Mouse (Mus musculus) thymus, adult 18-20 months (tissue): Measurements from ENCODE around the gene Tfr2.
A peak's percentile ranks its signal among the peaks of the same experiment; 100 is the strongest.

Source experiments
- DNase-seq, 2 experiments: peaks; one replicate each; pipeline ENCODE4 v3.0.0; 2022; ENCODE audit warnings: mixed read lengths in 2 of 2

The Tfr2 gene

DNA sequence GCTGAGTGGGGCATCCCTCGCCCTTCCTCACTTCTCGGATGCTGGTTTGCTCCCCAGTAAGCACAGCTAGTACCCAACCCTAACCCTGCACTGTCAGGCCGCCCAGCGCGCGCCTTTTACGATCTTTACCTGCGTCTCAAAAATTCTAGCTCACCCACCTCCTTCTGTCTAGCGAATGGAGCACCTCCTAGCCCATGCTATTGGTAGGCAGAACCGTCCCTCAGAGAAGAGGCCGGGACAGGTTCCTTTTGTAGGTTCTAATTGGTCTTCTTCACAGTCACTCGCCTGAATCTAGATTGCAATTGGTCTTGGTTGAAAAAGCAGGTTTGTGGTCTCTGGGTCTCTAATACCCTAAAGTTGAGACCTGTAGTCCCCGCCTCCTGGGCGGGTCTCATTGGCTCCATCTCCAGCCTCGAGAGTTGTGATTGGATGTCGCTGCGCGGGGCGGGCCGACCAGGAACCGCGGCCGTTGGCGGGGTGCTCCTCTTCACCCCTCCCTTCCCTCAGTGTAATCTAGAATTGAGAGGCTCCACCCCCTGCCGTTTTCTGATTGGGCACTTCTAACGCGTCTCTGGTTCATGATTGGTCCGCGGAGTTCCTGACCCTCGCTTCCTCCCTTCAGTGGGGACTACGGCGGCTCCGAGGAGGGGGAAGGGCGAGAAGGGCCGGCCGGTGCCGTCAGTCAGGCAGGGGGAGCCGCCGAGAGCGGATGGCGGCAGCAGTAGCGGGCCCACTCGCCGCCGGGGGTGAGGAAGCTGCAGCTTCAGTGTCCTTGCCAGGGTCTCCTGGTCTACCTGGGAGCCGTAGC lies 59.1 kb downstream of the Tfr2 start, which contains the start of the genes Fbxo24, Lrch4 and Gm20605:
Fbxo24 (minus strand) TSS at position 505 of the 808 bp plus-strand sequence.
Lrch4 (plus strand) TSS at position 624 of the 808 bp plus-strand sequence.
Gm20605 (plus strand) TSS at position 678 of the 808 bp plus-strand sequence.
- peak; percentile 99 to 100 for DNase-seq

DNA sequence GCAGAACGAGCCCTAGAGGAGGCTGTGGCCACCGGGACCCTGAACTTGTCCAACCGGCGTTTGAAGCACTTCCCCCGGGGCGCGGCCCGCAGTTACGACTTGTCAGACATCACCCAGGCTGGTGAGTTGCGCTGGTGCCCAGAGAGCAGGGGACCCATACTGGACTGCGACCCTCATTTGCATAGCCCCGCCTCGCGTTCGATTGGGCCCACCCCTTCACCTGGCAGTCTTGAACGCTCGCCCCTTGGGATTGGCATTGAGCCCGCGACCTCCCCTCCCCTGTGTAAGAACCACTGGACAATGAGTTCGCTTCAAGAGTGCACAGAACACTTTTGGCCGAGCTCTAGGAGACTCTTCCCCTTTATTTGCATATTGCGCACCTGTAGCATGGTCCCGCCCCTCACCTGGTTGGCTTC lies 59.7 kb downstream of the Tfr2 start:
- DNase-seq: no peak

DNA sequence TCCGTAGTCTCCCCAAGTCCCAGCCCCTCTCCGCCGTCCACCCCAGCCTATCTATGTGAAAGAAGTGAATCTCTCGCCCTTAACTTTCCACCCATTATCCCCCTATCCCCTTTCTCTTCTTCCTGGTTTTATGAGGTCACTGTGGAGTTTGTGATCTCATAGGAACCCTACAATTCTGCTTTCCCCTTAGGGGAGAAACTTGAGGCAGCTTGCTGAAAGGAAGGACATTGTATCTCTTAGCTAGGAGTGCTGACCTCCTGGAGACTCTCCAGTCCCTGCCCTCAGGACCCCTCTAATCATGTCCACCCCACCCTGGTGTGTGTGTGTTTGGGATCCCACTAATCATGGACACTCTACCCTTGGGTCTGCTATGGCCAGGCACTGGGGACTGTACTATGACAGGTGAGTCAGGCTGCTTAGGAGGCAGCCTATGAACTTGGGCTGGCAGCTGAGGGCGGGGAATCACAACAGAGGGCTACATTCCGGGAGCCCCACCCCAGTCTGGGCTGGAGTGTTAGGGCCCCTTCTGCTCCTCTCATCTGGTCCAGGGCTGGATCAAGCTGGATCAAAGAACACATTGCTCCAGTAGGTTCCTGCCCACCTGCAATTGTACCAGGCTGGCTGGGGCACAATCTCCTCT lies 60.4 kb downstream of the Tfr2 start:
- peak in 1 of 2 experiments; percentile 64 for DNase-seq

DNA sequence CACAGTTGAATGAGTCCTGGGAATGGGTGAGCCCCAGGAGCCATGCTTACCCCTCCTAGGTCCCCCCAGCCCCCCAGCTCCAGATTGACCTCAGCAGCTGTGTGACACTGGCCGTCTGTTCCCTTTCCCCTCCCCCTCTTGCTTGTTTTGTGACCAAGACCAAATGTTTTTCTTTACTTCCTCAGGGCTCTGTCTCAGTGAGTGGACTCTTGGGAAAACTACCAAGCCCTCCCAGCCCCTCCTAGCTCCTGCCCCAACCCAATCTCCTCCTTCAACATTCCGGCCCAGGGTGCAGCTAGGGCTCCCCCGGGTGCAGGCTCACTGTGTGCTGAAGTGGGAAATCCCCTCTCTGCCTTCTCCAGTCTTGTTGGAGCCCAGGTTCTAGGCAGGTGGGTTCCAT lies 61.0 kb downstream of the Tfr2 start:
- DNase-seq: peak in 1 of 2 experiments; percentile 46

DNA sequence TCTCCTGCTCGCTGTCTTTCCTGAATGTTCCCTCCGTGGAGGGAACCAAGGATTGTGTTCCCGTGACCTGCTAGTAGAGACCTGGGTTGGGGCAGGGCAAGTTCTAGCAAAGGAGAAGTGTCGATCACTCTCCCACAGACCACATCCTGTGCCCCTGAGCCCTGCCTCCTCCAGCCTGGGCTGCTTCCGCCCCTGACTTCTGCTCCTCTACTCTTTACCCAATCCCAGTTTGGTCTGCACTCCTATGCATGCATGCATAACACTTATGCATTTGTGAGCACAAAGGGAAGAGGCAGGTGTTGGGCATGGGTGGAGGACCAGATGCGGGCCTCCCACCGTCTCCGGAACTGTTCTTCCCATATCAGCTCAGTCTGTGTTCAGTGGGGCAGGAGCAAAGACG lies 61.5 kb downstream of the Tfr2 start:
- DNase-seq: peak; percentile 85 to 91

DNA sequence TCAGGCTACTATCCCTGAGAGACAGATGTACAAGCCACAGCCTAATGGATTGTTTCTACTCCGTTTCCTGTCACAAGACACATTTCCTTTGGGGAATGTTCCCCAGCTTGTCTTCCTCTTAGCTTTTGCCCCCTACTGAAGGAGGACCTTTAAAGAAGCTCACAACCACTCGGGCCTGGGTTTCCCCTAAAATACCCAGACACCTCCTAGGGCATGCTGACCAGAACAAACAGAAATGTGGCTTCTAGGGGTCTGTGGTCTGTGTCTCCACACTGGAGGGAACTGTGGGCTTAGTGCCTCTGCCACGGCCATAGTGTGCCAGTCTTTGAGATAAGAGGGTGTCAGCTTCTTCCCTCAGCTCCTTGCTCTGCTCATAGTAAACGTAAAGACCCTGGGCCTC lies 62.0 kb downstream of the Tfr2 start:
- no peak for DNase-seq

DNA sequence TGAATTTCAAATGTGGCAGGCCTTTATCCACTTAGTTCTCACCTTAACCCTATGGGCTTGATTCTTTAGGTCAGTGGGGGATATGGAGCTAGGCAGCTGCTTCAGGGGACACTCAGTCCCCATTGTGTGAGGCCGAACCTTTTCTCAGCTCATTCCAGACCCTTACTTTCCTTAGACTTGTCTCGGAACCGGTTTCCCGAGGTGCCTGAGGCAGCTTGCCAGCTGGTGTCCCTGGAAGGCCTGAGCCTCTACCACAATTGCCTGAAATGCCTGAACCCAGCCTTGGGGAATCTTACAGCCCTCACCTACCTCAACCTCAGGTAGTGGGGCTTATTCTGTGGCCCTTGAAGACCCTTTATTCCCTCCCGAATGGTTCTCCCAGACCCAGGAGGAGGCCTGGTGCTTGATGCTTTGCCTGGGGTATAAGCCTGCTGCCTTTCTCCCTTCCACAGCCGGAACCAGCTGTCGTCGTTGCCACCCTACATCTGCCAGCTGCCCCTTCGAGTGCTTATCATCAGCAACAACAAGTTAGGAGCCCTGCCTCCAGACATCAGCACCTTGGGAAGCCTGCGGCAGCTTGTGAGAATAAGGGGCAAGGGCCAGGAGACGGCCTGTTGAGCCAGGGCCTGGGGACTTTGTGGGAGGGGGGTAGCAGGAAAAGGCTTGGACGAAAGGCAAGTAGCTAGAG lies 63.9 kb downstream of the Tfr2 start:
- DNase-seq: no peak
